Mouse (Mus musculus) spleen, adult 2 months (tissue): ENCODE results near the gene Gnb1l.

Experiments
- CTCF ChIP-seq: fragments of 200-500 bp; IDR thresholded peaks from 2 replicates; pipeline ENCODE4 v1.5.1; 2011; ENCODE audit warnings: mild to moderate bottlenecking, inconsistent platforms; ENCODE audit not compliant: insufficient read depth, insufficient read length, insufficient replicate concordance; ENCODE audit errors: extremely low read depth
- POLR2A ChIP-seq: fragments of 200-500 bp; IDR thresholded peaks from 2 replicates; pipeline ENCODE4 v1.6.1; 2011; ENCODE audit warnings: low read depth, low read length, inconsistent platforms

DNA sequence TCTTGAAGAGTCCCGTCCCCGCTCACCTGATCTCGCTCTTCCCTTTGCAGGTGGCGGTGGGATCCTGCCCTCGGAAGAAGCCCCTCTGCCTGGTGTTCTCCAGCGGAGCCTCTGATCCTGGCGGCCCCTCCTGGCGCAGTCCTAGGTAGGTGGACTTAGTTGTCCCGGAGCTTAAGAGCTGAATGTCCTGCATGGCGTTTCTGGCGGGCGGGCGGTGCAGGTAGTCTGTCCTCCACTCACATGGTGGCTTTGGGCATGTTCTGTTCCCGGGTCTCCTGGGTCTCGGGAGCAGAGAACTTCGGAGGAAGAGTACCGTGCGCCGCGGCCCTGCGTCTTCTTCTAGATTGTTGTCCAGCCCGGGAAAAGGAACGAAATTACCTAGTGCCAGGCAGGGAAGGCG, 483 bp downstream of the Gnb1l start:
- TF ChIP-seq POLR2A: no peak
- no peak for TF ChIP-seq CTCF
